Mouse (Mus musculus) kidney, adult 2 months (tissue): ENCODE results near the gene Pnma1. TPM values are rescaled to one million over a fixed set of nuclear protein-coding genes. Genes with fewer than 3 reads are reported as not detected.

Source experiments
- DNase-seq: peaks from one replicate; pipeline ENCODE4 v3.0.0; 2021
- H3K27ac ChIP-seq: fragments of 200-500 bp; 2 replicates; pipeline ENCODE4 v1.5.1; 2012; ENCODE audit warnings: low read depth, low read length, control low read depth, inconsistent platforms; ENCODE audit not compliant: insufficient read depth
- H3K27me3 ChIP-seq: fragments of 200-500 bp; replicated peaks from 2 replicates; pipeline ENCODE4 v1.6.1; 2012; ENCODE audit warnings: mild to moderate bottlenecking, moderate library complexity, low read length, inconsistent platforms; ENCODE audit not compliant: control insufficient read depth, insufficient read depth
- H3K36me3 ChIP-seq: fragments of 200-500 bp; 2 replicates; pipeline ENCODE4 v1.6.1; 2012; ENCODE audit warnings: mild to moderate bottlenecking, moderate library complexity, low read length, inconsistent platforms; ENCODE audit not compliant: control insufficient read depth, insufficient read depth
- H3K4me1 ChIP-seq: fragments of 200-500 bp; 2 replicates; pipeline ENCODE4 v1.6.1; 2011; ENCODE audit warnings: low read length; ENCODE audit not compliant: control insufficient read depth, insufficient read depth
- H3K4me3 ChIP-seq: fragments of 200-500 bp; 2 replicates; pipeline ENCODE4 v1.5.1; 2011; ENCODE audit warnings: mild to moderate bottlenecking, low read depth, low read length, control low read depth; ENCODE audit not compliant: insufficient read depth
- CTCF ChIP-seq: fragments of 200-500 bp; conservative IDR thresholded peaks from 2 replicates; pipeline ENCODE4 v1.5.1; 2011; ENCODE audit warnings: low read depth, mild to moderate bottlenecking, control low read depth, low read length, moderate library complexity, mixed read lengths; ENCODE audit not compliant: insufficient read depth, insufficient read length
- POLR2A ChIP-seq: fragments of 200-500 bp; IDR thresholded peaks from one replicate; pipeline ENCODE4 v1.6.1; 2011; ENCODE audit warnings: low read depth, low read length, control low read depth
- WGBS: fragments of 180-500 bp; shearing (Covaris S2); methylation state at CpG from one replicate; pipeline ENCODE4 v1.1.7; 2018; 5-methylcytosine and 5-hydroxymethylcytosine counted together
- polyA plus RNA-seq: library from polyadenylated mRNA; depleted of rRNA; stranded (reverse); fragments of >200 nt; gene quantifications from 2 replicates; pipeline ENCODE4 v1.2.3, GENCODE M21; 2012

Gene Pnma1
- polyA plus RNA-seq, 1 experiment = not detected

- H3K27ac ChIP-seq = no peak overlapping the region
- no peaks in the 10 kb centered on the region for H3K27me3 ChIP-seq
- WGBS = 53% methylated on average over 5 of the region's 5 CpGs
- H3K36me3 ChIP-seq = no peaks in the 10 kb centered on the region
- peaks cover 64% of the 10 kb centered on the region for H3K4me1 ChIP-seq
- no peak overlapping the region for H3K4me3 ChIP-seq
- no peak for DNase-seq
- no peak for TF ChIP-seq CTCF
- no peak for TF ChIP-seq POLR2A
These were observed 43.5 kb upstream of the Pnma1 start for GRCm38 (mm10) chr12:84191770-84192169.

GRCm38 (mm10) chr12:84191190-84191589 is 42.9 kb upstream of the Pnma1 start:
- Histone ChIP-seq H3K27ac (no peak overlapping the region), H3K4me1 (peaks cover 69% of the 10 kb centered on the region), H3K4me3 (no peak overlapping the region), H3K36me3 (no peaks in the 10 kb centered on the region), H3K27me3 (no peaks in the 10 kb centered on the region)
- TF ChIP-seq CTCF (no peak), POLR2A (no peak)
- no peak for DNase-seq
- 82% methylated on average over 7 of the region's 7 CpGs for whole genome bisulfite sequencing

- Histone ChIP-seq H3K36me3 (no peaks in the 10 kb centered on the region), H3K4me3 (no peak overlapping the region), H3K4me1 (peaks cover 76% of the 10 kb centered on the region), H3K27ac (no peak overlapping the region), H3K27me3 (no peaks in the 10 kb centered on the region)
- 30% methylated on average over 15 of the region's 15 CpGs for WGBS
- no peak for TF ChIP-seq POLR2A
- no peak for TF ChIP-seq CTCF
- DNase-seq = peak; percentile 58
These were observed 42.0 kb upstream of the Pnma1 start for GRCm38 (mm10) chr12:84190151-84190820.

DNA sequence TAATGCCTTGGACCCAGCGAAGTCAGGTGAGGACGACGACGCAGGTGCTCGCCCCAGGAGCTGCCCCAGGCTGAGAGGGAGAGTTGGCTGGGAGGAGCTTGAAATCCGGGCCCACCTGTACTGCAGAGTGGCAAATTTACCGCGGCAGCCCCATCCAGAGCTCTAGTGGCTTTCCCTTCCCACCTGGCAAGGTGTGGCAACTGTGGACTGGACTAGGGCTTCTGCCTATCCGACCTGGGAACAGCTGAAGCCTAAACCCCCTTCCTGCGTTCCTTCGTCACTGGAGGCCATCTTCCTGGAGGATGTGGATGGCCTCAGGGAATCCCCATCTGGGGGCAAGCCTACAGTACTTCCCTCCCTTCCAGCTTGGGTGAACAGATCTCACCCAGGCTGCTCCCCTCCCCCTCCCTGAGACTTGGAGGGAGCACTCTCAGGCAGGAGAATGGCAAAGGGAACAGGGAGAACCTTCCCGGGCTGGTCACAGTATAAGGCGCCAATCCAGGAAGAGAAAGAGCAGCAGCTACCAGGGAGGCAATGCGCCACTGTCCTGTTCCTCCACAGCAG is 40.7 kb upstream of the Pnma1 start:
- 60% methylated on average over 14 of the region's 14 CpGs for WGBS
- peaks cover 73% of the 10 kb centered on the region for H3K4me1 ChIP-seq
- H3K27ac ChIP-seq = no peak overlapping the region

GRCm38 (mm10) chr12:84187752-84188601 is 39.7 kb upstream of the Pnma1 start:
- peaks cover 73% of the 10 kb centered on the region for H3K4me1 ChIP-seq
- TF ChIP-seq CTCF (no peak), POLR2A (no peak)
- no peak overlapping the region; the same call in 1 of the 2 replicates for H3K27ac ChIP-seq
- no peak overlapping the region for H3K4me3 ChIP-seq
- no peaks in the 10 kb centered on the region for H3K36me3 ChIP-seq
- peak; percentile 45 for DNase-seq
- 51% methylated on average over 15 of the region's 15 CpGs for WGBS
- no peaks in the 10 kb centered on the region for H3K27me3 ChIP-seq

More for the DNA sequence above, 40.7 kb upstream of the Pnma1 start:
- Histone ChIP-seq H3K27me3 (no peaks in the 10 kb centered on the region), H3K36me3 (no peaks in the 10 kb centered on the region), H3K4me3 (no peak overlapping the region)
- DNase-seq = no peak
- no peak for TF ChIP-seq POLR2A
- no peak for TF ChIP-seq CTCF

DNA sequence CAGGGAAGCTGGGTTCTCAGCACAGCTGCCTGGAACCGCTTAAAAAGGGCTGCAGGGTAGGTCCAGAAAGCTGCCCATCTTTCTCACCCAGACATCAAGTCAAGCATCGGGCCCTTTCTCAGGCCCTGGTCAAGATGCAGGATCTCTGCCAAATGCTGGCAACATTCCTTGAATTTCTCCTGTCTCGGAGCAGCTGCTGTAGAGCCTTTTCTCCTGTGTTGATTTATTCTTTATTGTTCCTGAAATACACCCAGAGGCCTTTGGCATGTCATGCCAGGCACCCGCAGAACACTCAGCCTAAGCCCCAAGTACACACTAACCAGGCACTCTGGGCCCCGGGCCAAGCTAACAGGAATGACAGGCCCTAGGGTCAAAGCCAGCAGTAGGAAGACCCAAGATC is 38.7 kb upstream of the Pnma1 start:
- Histone ChIP-seq H3K36me3 (no peaks in the 10 kb centered on the region), H3K27ac (peak overlapping the region; percentile 8), H3K27me3 (no peaks in the 10 kb centered on the region), H3K4me3 (no peak overlapping the region), H3K4me1 (peaks cover 67% of the 10 kb centered on the region)
- DNase-seq = peak; percentile 91
- TF ChIP-seq POLR2A = no peak
- WGBS = 18% methylated on average over 5 of the region's 5 CpGs

DNA sequence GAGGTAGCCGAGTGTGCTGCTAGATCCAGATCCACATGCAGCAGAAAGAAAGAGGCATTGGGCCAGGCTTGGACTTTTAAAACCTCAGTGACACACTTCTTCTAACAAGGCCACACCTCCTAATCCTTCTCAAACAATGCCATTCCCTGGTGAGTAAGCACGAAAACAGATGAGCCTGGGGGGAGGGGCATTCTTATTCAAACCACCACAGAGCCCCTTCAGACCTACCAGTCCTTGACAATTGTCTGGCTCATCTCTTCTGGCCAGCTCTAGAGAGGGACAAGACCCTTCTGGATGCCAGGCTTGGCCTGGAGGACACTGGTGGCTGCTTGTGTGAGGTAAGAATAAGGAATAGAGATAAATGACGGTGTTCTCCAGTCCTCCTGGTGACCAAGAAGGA is 38.2 kb upstream of the Pnma1 start:
- Histone ChIP-seq H3K4me3 (no peak overlapping the region), H3K27me3 (no peaks in the 10 kb centered on the region), H3K36me3 (no peaks in the 10 kb centered on the region), H3K27ac (no peak overlapping the region), H3K4me1 (peaks cover 68% of the 10 kb centered on the region)
- WGBS = 72% methylated on average over 3 of the region's 3 CpGs
- DNase-seq = no peak
- TF ChIP-seq POLR2A (no peak), CTCF (no peak)
